Mouse (Mus musculus) ovary, postnatal 14 days (tissue): ENCODE results near the gene Ttc23.

Experiments
- DNase-seq: peaks from one replicate; pipeline ENCODE4 v3.0.0; 2022; ENCODE audit warnings: low spot score

The Ttc23 gene

GRCm38 (mm10) chr7:67644833-67645680, 2.2 kb upstream of the Ttc23 start, which contains the start of gene Lrrc28:
Gene Lrrc28, minus strand, starts transcription at chr7:67645268.
- peak; percentile 94 for DNase-seq

GRCm38 (mm10) chr7:67645681-67646014, 1.6 kb upstream of the Ttc23 start:
- DNase-seq: no peak

GRCm38 (mm10) chr7:67646131-67646530, 1.1 kb upstream of the Ttc23 start:
- no peak for DNase-seq

- no peak for DNase-seq
These were observed 1.2 kb downstream of the Ttc23 start for GRCm38 (mm10) chr7:67648376-67648775.

GRCm38 (mm10) chr7:67652211-67652610, 5.0 kb downstream of the Ttc23 start:
- no peak for DNase-seq

- no peak for DNase-seq
These were observed 7.5 kb downstream of the Ttc23 start for GRCm38 (mm10) chr7:67654668-67655067.

- DNase-seq: no peak
These were observed 8.0 kb downstream of the Ttc23 start for GRCm38 (mm10) chr7:67655186-67655585.

GRCm38 (mm10) chr7:67658110-67658509, 10.9 kb downstream of the Ttc23 start:
- DNase-seq: no peak

GRCm38 (mm10) chr7:67662424-67662823, 15.2 kb downstream of the Ttc23 start:
- no peak for DNase-seq

- DNase-seq: no peak
These were observed 16.9 kb downstream of the Ttc23 start for GRCm38 (mm10) chr7:67663981-67664694.

GRCm38 (mm10) chr7:67670965-67671364, 23.8 kb downstream of the Ttc23 start:
- no peak for DNase-seq

- DNase-seq: peak; percentile 99
These were observed 25.4 kb downstream of the Ttc23 start for GRCm38 (mm10) chr7:67672650-67673049.

- DNase-seq: no peak
These were observed 26.4 kb downstream of the Ttc23 start for GRCm38 (mm10) chr7:67673656-67674055.

GRCm38 (mm10) chr7:67678878-67679499, 31.8 kb downstream of the Ttc23 start:
- no peak for DNase-seq

GRCm38 (mm10) chr7:67681078-67681477, 33.9 kb downstream of the Ttc23 start:
- DNase-seq: no peak

GRCm38 (mm10) chr7:67683006-67683405, 35.8 kb downstream of the Ttc23 start:
- no peak for DNase-seq

- DNase-seq: no peak
These were observed 39.3 kb downstream of the Ttc23 start for GRCm38 (mm10) chr7:67686545-67686944.

GRCm38 (mm10) chr7:67688281-67688680, 41.1 kb downstream of the Ttc23 start:
- no peak for DNase-seq

- DNase-seq: no peak
These were observed 42.6 kb downstream of the Ttc23 start for GRCm38 (mm10) chr7:67689793-67690192.

GRCm38 (mm10) chr7:67691036-67691435, 43.8 kb downstream of the Ttc23 start:
- DNase-seq: no peak

GRCm38 (mm10) chr7:67692141-67692540, 44.9 kb downstream of the Ttc23 start:
- peak; percentile 37 for DNase-seq

- no peak for DNase-seq
These were observed 45.8 kb downstream of the Ttc23 start for GRCm38 (mm10) chr7:67692791-67693538.
